ENCODE assay signal across 8 mouse cellular contexts in the genomic region with DNA sequence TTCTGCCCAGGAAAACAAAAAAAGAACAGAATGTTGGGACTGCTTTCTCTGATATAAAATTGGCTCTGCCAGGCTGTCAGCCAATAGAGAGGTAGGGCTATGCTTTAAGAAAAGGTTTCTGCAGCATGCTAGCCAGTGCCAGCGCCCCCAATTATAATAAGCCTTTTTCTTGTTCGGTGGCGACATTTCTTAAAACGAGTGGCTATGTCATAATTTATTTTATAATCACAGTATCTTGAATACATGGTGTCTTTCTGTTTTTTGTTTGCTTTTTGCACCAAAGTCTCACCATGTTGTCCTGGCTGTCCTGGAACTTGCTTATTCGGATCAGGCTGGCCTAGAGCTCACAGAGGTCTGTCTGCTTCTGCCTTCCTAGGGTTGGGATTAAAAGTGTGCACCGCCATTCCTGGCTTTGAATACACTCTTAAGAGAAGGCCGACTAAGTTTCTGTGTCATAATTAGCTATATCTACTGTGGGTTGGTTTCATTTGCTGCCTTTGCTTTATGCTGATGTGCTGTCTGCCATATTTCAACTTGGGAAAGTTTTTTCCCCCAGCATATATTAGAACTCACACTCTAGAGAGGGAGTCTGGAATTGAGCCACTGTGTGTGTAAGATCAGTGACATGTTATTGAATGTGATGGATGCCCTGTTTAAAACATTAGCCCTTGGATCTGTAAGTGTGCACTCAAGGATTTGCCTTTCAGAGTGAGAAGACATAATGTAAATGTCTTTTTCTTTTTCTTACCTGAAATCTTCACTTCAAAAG. TPM values are rescaled to one million over a fixed set of nuclear protein-coding genes. Genes with fewer than 3 reads are reported as not detected.
A peak's percentile ranks its signal among the peaks of the same experiment; 100 is the strongest.
DNase-seq lines count a peak whose midpoint lies in the region; ATAC-seq lines count a peak whose summit lies in the region.

No protein-coding gene starts in this region.

- no peak for ATAC-seq in kidney, embryonic 14.5 days (ENCODE audit: low FRiP score, low TSS enrichment)
- ATAC-seq in hindbrain, embryonic 11.5 days (ENCODE audit: low FRiP score) = no peak
- ATAC-seq in midbrain, embryonic 12.5 days (ENCODE audit: low FRiP score, low read depth) = no peak
- no peak for ATAC-seq in activated CD4-positive, CD25-positive, alpha-beta regulatory T cell, adult 4 months

- no peaks in the 10 kb centered on the region for H3K9me3 ChIP-seq in kidney, embryonic 14.5 days (ENCODE audit: control insufficient read depth, low read length)
- H3K9me3 ChIP-seq in hindbrain, embryonic 11.5 days (ENCODE audit: control insufficient read depth, low read length) = no peaks in the 10 kb centered on the region
- no peaks in the 10 kb centered on the region for H3K9me3 ChIP-seq in midbrain, embryonic 12.5 days

- H3K27me3 ChIP-seq in kidney, embryonic 14.5 days (ENCODE audit: control insufficient read depth, insufficient read depth, low read length) = no peaks in the 10 kb centered on the region
- no peaks in the 10 kb centered on the region for H3K27me3 ChIP-seq in hindbrain, embryonic 11.5 days (ENCODE audit: control insufficient read depth, insufficient read depth, low read length)
- no peaks in the 10 kb centered on the region for H3K27me3 ChIP-seq in midbrain, embryonic 12.5 days

- peaks cover 5% of the 10 kb centered on the region for H3K36me3 ChIP-seq in kidney, embryonic 14.5 days (ENCODE audit: control insufficient read depth, insufficient read depth, low read length)
- H3K36me3 ChIP-seq in hindbrain, embryonic 11.5 days (ENCODE audit: control insufficient read depth, insufficient read depth, low read length) = no peaks in the 10 kb centered on the region
- H3K36me3 ChIP-seq in midbrain, embryonic 12.5 days = peaks cover 5% of the 10 kb centered on the region

- WGBS in kidney, embryonic 14.5 days = 55% methylated on average over 7 of the region's 7 CpGs
- 56% methylated on average over 7 of the region's 7 CpGs for WGBS in hindbrain, embryonic 11.5 days
- 38% methylated on average over 7 of the region's 7 CpGs for WGBS in midbrain, embryonic 12.5 days

- H3K4me2 ChIP-seq in kidney, embryonic 14.5 days (replicated peaks; ENCODE audit: low read depth, low read length) = peak overlapping the region; percentile 65
- peak overlapping the region; percentile 67 for H3K4me2 ChIP-seq in hindbrain, embryonic 11.5 days (replicated peaks; ENCODE audit: low read depth, low read length)
- peak overlapping the region; percentile 69 for H3K4me2 ChIP-seq in midbrain, embryonic 12.5 days (replicated peaks)

- peak overlapping the region; percentile 93 for H3K4me3 ChIP-seq in kidney, embryonic 14.5 days (ENCODE audit: low read length)
- peak overlapping the region; percentile 59 for H3K4me3 ChIP-seq in hindbrain, embryonic 11.5 days (ENCODE audit: low read depth, low read length)
- peak overlapping the region; percentile 92 for H3K4me3 ChIP-seq in midbrain, embryonic 12.5 days

- no peak for DNase-seq in kidney, postnatal 4 days
- DNase-seq in Muller cell, postnatal 12 days (ENCODE audit: inconsistent ontology term) = peak; percentile 34
- DNase-seq in hindbrain, embryonic 11.5 days (ENCODE audit: low spot score) = no peak
- no peak for DNase-seq in urinary bladder, adult 2 months (ENCODE audit: low spot score)
- DNase-seq in ovary, postnatal 14 days (ENCODE audit: low spot score) = no peak

- H3K4me1 ChIP-seq in kidney, embryonic 14.5 days (ENCODE audit: control insufficient read depth, insufficient read depth, low read length) = peaks cover 14% of the 10 kb centered on the region
- H3K4me1 ChIP-seq in hindbrain, embryonic 11.5 days (replicated peaks; ENCODE audit: control insufficient read depth, insufficient read depth, low read length) = no peaks in the 10 kb centered on the region
- H3K4me1 ChIP-seq in midbrain, embryonic 12.5 days = peaks cover 23% of the 10 kb centered on the region

- H3K9ac ChIP-seq in kidney, embryonic 14.5 days (ENCODE audit: low read depth, low read length) = peak overlapping the region; percentile 85; the same call in 1 of the 2 replicates
- peak overlapping the region; percentile 62 for H3K9ac ChIP-seq in hindbrain, embryonic 11.5 days (ENCODE audit: low read depth, low read length)
- peak overlapping the region; percentile 90 for H3K9ac ChIP-seq in midbrain, embryonic 12.5 days (replicated peaks)

- H3K27ac ChIP-seq in kidney, embryonic 14.5 days (ENCODE audit: low read depth, low read length) = no peak overlapping the region
- no peak overlapping the region for H3K27ac ChIP-seq in hindbrain, embryonic 11.5 days (ENCODE audit: low read depth, low read length)
- no peak overlapping the region; the same call in 1 of the 2 replicates for H3K27ac ChIP-seq in midbrain, embryonic 12.5 days (replicated peaks)

RNA-seq across cellular contexts. Expression of gene Rnf115, which starts 1.4 kb away (rescaled TPM):
- 49.6 and 72.1 TPM in 2 replicates for polyA plus RNA-seq in kidney, embryonic 14.5 days (2014; fragmentation: Nextera tagmentation; extraction: Ambion mirVana)
- 90.0 and 90.4 TPM in 2 replicates for polyA plus RNA-seq in hindbrain, embryonic 11.5 days (2014; fragmentation: Nextera tagmentation; extraction: Ambion mirVana)
- 89.0 and 89.6 TPM in 2 replicates for polyA plus RNA-seq in midbrain, embryonic 12.5 days (2016; fragmentation: Nextera tagmentation; extraction: Ambion mirVana)
- 29.3 and 31.0 TPM in 2 replicates for polyA plus RNA-seq in urinary bladder, adult 2 months (2012; rRNA removed)
- polyA plus RNA-seq in activated CD4-positive, CD25-positive, alpha-beta regulatory T cell, adult 4 months (2017; shearing (Covaris generic)) = 10 to 100 TPM; 62.2 to 68.7 TPM

RNA-seq across cellular contexts. Expression of gene Polr3c, which starts 1.4 kb away (rescaled TPM):
- polyA plus RNA-seq in kidney, embryonic 14.5 days (2014; fragmentation: Nextera tagmentation; extraction: Ambion mirVana) = 30.3 and 38.5 TPM in 2 replicates
- 38.0 and 38.1 TPM in 2 replicates for polyA plus RNA-seq in hindbrain, embryonic 11.5 days (2014; fragmentation: Nextera tagmentation; extraction: Ambion mirVana)
- 38.0 and 42.9 TPM in 2 replicates for polyA plus RNA-seq in midbrain, embryonic 12.5 days (2016; fragmentation: Nextera tagmentation; extraction: Ambion mirVana)
- 32.7 and 35.8 TPM in 2 replicates for polyA plus RNA-seq in urinary bladder, adult 2 months (2012; rRNA removed)
- polyA plus RNA-seq in activated CD4-positive, CD25-positive, alpha-beta regulatory T cell, adult 4 months (2017; shearing (Covaris generic)) = 10 to 100 TPM; 67.6 to 69.6 TPM

RNA-seq across cellular contexts. Expression of gene Nudt17, which starts 20.5 kb away (rescaled TPM):
- polyA plus RNA-seq in kidney, embryonic 14.5 days (2014; fragmentation: Nextera tagmentation; extraction: Ambion mirVana) = 10.4 and 10.8 TPM in 2 replicates
- 12.8 and 14.4 TPM in 2 replicates for polyA plus RNA-seq in hindbrain, embryonic 11.5 days (2014; fragmentation: Nextera tagmentation; extraction: Ambion mirVana)
- 12.6 and 13.0 TPM in 2 replicates for polyA plus RNA-seq in midbrain, embryonic 12.5 days (2016; fragmentation: Nextera tagmentation; extraction: Ambion mirVana)
- polyA plus RNA-seq in urinary bladder, adult 2 months (2012; rRNA removed) = 2.5 and 2.9 TPM in 2 replicates
- 1 to 10 TPM; 1.1 to 1.4 TPM for polyA plus RNA-seq in activated CD4-positive, CD25-positive, alpha-beta regulatory T cell, adult 4 months (2017; shearing (Covaris generic))

RNA-seq across cellular contexts. Expression of gene Pias3, which starts 32.6 kb away (rescaled TPM):
- polyA plus RNA-seq in kidney, embryonic 14.5 days (2014; fragmentation: Nextera tagmentation; extraction: Ambion mirVana) = 36.5 and 55.7 TPM in 2 replicates
- 25.2 and 28.2 TPM in 2 replicates for polyA plus RNA-seq in hindbrain, embryonic 11.5 days (2014; fragmentation: Nextera tagmentation; extraction: Ambion mirVana)
- 45.9 and 47.0 TPM in 2 replicates for polyA plus RNA-seq in midbrain, embryonic 12.5 days (2016; fragmentation: Nextera tagmentation; extraction: Ambion mirVana)
- polyA plus RNA-seq in urinary bladder, adult 2 months (2012; rRNA removed) = 45.8 and 47.6 TPM in 2 replicates
- 10 to 100 TPM; 30.8 to 41.5 TPM for polyA plus RNA-seq in activated CD4-positive, CD25-positive, alpha-beta regulatory T cell, adult 4 months (2017; shearing (Covaris generic))

RNA-seq across cellular contexts. Expression of gene Ankrd35, which starts 58.9 kb away (rescaled TPM):
- 0.33 and 0.37 TPM in 2 replicates for polyA plus RNA-seq in kidney, embryonic 14.5 days (2014; fragmentation: Nextera tagmentation; extraction: Ambion mirVana)
- polyA plus RNA-seq in hindbrain, embryonic 11.5 days (2014; fragmentation: Nextera tagmentation; extraction: Ambion mirVana) = 0.25 and 0.40 TPM in 2 replicates
- 0.33 and 0.40 TPM in 2 replicates for polyA plus RNA-seq in midbrain, embryonic 12.5 days (2016; fragmentation: Nextera tagmentation; extraction: Ambion mirVana)
- 9.5 TPM in 2 replicates for polyA plus RNA-seq in urinary bladder, adult 2 months (2012; rRNA removed)
- polyA plus RNA-seq in activated CD4-positive, CD25-positive, alpha-beta regulatory T cell, adult 4 months (2017; shearing (Covaris generic)) = under 1 TPM in 1 of 2 experiments, not detected in 1; 0.13 TPM
